Mouse (Mus musculus) intestine, embryonic 16.5 days (tissue): ENCODE results near the gene Pxn. TPM values are rescaled to one million over a fixed set of nuclear protein-coding genes. Genes with fewer than 3 reads are reported as not detected.

Experiments
- ATAC-seq: fragments of 200-750 bp; cut with Nextera tagmentation; 2 replicates; pipeline ENCODE4 v1.8.0; 2017; ENCODE audit warnings: moderate TSS enrichment, moderate library complexity
- H3K27ac ChIP-seq: fragments of 300-500 bp; sonication (generic); 2 replicates; pipeline ENCODE4 v1.5.1; 2014; ENCODE audit warnings: mild to moderate bottlenecking, low read length
- H3K27me3 ChIP-seq: fragments of 300-500 bp; sonication (generic); replicated peaks from 2 replicates; pipeline ENCODE4 v1.6.1; 2014; ENCODE audit warnings: low read length, control low read depth, mixed read lengths; ENCODE audit not compliant: control insufficient read depth, insufficient read depth
- H3K36me3 ChIP-seq: fragments of 300-500 bp; sonication (generic); 2 replicates; pipeline ENCODE4 v1.6.1; 2014; ENCODE audit warnings: low read length, control low read depth; ENCODE audit not compliant: control insufficient read depth, insufficient read depth
- H3K4me1 ChIP-seq: fragments of 300-500 bp; sonication (generic); 2 replicates; pipeline ENCODE4 v1.6.1; 2014; ENCODE audit warnings: low read length, control low read depth, mixed read lengths; ENCODE audit not compliant: control insufficient read depth, insufficient read depth
- H3K4me2 ChIP-seq: fragments of 300-500 bp; sonication (generic); 2 replicates; pipeline ENCODE4 v1.6.1; 2014; ENCODE audit warnings: low read depth, low read length, control low read depth
- H3K4me3 ChIP-seq: fragments of 300-500 bp; sonication (generic); 2 replicates; pipeline ENCODE4 v1.5.1; 2014; ENCODE audit warnings: mild to moderate bottlenecking, low read length
- H3K9ac ChIP-seq: fragments of 300-500 bp; sonication (generic); 2 replicates; pipeline ENCODE4 v1.6.1; 2014; ENCODE audit warnings: low read depth, low read length
- H3K9me3 ChIP-seq: fragments of 300-500 bp; sonication (generic); 2 replicates; pipeline ENCODE4 v1.6.1; 2016; ENCODE audit warnings: low read length, control low read depth; ENCODE audit not compliant: control insufficient read depth
- WGBS: fragments of 180-500 bp; shearing (Covaris S2); extraction: QIAGEN DNeasy Blood & Tissue Kit; methylation state at CpG from one replicate; pipeline ENCODE4 v1.1.7; 2014; 5-methylcytosine and 5-hydroxymethylcytosine counted together
- polyA plus RNA-seq: library from polyadenylated mRNA; unstranded; fragments of >200 nt; fragmentation: Nextera tagmentation; extraction: Ambion mirVana; gene quantifications from 2 replicates; pipeline ENCODE4 v1.2.1, GENCODE M21; 2015

Gene Pxn
- polyA plus RNA-seq, 1 experiment from 2014 or later = 71.9 TPM

DNA sequence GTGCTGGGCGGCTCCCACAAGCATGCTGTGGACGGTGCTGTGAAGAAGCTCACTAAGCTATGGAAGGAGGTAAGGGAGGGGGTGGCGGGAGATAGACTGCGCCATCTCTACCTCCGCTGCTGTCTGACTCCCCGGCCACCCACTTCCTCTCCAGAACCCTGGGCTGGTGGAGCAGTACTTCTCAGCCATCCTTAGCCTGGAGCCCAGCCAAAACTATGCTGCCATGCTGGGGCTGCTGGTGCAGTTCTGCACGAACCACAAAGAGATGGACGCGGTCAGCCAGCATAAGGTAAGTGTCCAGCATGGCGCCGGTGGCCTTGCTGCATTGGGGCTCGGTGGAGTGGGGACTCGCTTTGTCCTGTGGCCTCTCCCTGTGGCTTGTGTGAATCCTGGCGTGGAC, 72.4 kb downstream of the Pxn start:
- Histone ChIP-seq H3K4me3 (no peak overlapping the region), H3K4me1 (no peaks in the 10 kb centered on the region), H3K27ac (no peak overlapping the region), H3K27me3 (no peaks in the 10 kb centered on the region), H3K4me2 (no peak overlapping the region), H3K9me3 (peaks cover 6% of the 10 kb centered on the region; the same call in 1 of the 2 replicates), H3K9ac (no peak overlapping the region), H3K36me3 (peaks cover 58% of the 10 kb centered on the region)
- ATAC-seq = no peak
- whole genome bisulfite sequencing = 94% methylated on average over 14 of the region's 14 CpGs

DNA sequence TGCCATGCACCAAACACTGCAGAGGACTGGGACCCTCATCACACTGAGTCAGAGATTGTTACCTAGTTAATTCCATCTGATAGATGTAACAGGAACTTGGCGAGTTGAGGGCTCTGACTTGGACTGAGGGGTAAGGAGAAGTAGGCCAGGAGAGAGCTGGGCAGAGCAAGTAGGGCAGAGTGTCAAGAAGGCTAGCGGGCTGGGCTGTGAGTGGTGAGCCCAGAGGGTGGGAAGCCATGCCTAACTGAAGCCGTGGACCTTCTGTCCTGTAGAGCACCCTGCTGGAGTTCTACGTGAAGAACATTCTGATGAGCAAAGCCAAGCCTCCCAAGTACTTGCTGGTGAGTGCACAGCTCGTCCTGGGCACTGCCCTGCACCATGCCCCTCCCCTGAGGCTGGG, 72.9 kb downstream of the Pxn start:
- 88% methylated on average over 5 of the region's 5 CpGs for WGBS
- H3K4me1 ChIP-seq = no peaks in the 10 kb centered on the region
- no peak for ATAC-seq

DNA sequence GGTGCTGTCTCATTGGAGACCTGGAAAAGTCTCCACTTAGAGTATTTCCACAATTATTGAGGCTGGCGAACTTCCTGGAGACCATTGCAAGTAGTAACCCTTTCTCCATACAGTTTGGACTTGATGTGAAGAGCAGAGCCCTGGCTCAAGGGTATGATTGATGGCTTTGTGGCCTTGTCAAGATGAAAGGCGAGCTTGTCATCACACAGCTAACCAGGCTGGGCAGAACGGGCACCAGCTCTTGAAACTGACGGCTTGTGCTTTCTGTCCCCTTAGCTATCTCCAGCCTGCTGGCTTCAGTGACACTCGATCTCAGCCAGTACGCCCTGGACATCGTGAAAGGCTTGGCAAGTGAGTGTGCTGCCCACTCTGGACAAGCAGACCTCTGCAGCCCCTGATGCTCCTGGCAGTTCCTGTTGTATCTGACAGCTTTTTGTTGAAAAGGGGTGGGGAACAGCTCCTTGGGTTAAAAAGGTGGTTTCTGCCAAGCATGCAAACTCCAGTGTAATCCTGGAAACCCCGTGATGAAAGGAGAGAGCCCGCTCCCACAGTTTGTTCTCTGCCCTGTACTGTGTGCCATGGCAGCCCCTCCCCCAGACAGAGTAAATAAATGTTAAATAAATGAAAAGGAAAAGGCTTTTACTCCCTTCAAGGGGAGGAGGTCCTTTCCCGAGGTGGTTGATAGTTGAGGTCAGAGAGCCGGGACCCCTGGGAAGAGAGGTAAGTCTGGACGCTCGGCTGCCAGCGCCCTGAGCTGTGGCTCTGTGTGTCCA, 73.9 kb downstream of the Pxn start:
- Histone ChIP-seq H3K36me3 (peaks cover 68% of the 10 kb centered on the region), H3K4me3 (no peak overlapping the region)
- ATAC-seq = no peak

More for the DNA sequence above, 72.9 kb downstream of the Pxn start:
- Histone ChIP-seq H3K4me2 (no peak overlapping the region), H3K4me3 (no peak overlapping the region), H3K9me3 (peaks cover 6% of the 10 kb centered on the region; the same call in 1 of the 2 replicates), H3K36me3 (peaks cover 61% of the 10 kb centered on the region), H3K27me3 (no peaks in the 10 kb centered on the region), H3K9ac (no peak overlapping the region), H3K27ac (no peak overlapping the region)

DNA sequence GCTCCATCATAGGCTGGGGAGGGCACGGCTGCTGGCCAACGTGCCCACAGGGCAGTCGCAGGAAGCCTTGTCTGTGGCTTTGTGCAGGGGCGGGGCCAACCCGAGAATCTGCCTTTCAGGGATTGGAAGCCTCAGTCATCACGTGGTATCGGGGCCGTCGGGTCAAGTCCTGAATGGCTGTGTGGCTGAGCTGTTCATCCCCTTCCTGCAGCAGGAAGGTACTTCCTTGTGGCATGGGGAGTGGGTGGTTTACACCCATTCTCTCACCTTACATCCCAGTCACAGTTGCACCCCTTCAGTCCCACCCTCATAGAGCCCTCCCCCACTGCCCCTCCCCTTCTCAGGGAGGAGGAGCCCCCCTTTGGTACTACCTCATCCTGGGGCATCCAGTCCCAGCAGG, 75.2 kb downstream of the Pxn start:
- no peak overlapping the region for H3K4me2 ChIP-seq
- H3K4me1 ChIP-seq = no peaks in the 10 kb centered on the region
- WGBS = 93% methylated on average over 9 of the region's 9 CpGs
- peaks cover 6% of the 10 kb centered on the region; the same call in 1 of the 2 replicates for H3K9me3 ChIP-seq
- no peak overlapping the region for H3K4me3 ChIP-seq
- H3K27me3 ChIP-seq = no peaks in the 10 kb centered on the region
- ATAC-seq = no peak
- H3K27ac ChIP-seq = no peak overlapping the region
- peaks cover 73% of the 10 kb centered on the region for H3K36me3 ChIP-seq
- no peak overlapping the region for H3K9ac ChIP-seq

More for the DNA sequence above, 73.9 kb downstream of the Pxn start:
- Histone ChIP-seq H3K27ac (no peak overlapping the region), H3K27me3 (no peaks in the 10 kb centered on the region), H3K9me3 (peaks cover 6% of the 10 kb centered on the region; the same call in 1 of the 2 replicates), H3K9ac (no peak overlapping the region), H3K4me2 (no peak overlapping the region), H3K4me1 (no peaks in the 10 kb centered on the region)
- 90% methylated on average over 14 of the region's 14 CpGs for WGBS

DNA sequence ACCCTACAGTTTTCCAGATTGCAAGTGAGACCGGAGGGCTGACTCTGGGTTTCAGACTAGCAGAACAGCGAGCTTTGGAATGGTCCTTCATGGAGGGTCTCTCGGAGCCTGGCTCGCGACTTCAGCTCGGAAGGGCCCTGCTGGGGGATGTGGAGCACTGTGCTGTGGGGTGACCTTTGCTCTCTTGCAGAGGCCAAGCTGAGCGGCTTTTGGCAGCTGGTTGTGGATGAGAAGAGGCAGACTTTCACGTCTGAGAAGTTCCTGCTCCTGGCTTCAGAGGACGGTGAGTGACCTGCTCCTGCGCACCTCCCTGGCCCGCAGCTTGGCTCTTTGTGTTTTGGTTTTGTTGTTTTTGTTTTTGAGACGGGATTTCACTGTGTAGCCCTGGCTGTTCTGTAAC, 79.1 kb downstream of the Pxn start:
- Histone ChIP-seq H3K27ac (no peak overlapping the region), H3K4me1 (no peaks in the 10 kb centered on the region), H3K27me3 (no peaks in the 10 kb centered on the region), H3K9me3 (peaks cover 6% of the 10 kb centered on the region; the same call in 1 of the 2 replicates), H3K36me3 (peaks cover 69% of the 10 kb centered on the region), H3K4me3 (no peak overlapping the region), H3K9ac (no peak overlapping the region), H3K4me2 (no peak overlapping the region)
- 84% methylated on average over 12 of the region's 12 CpGs for WGBS
- ATAC-seq = no peak

DNA sequence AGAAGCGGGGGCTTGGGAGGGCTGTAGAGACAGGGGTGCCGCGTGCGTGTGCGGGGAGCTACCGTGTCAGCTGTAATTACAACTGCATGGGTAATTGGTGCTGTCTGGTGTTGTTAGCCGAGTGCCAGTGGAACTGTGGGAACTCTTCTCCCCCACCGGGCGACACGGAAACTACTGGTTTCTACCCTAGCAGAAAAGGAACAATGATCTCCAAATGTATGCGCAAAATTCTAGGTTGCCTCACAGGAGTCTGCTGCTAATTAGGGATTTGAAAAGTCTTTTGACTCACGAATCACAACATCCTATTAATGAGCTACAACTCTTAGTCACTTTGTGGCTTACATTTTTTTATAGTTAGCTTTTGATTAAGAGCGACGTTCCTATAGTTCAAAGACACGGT, 79.7 kb downstream of the Pxn start:
- H3K9me3 ChIP-seq = peaks cover 6% of the 10 kb centered on the region; the same call in 1 of the 2 replicates
- no peak overlapping the region for H3K4me3 ChIP-seq
- H3K27ac ChIP-seq = no peak overlapping the region
- H3K36me3 ChIP-seq = peaks cover 69% of the 10 kb centered on the region
- no peaks in the 10 kb centered on the region for H3K4me1 ChIP-seq
- H3K27me3 ChIP-seq = no peaks in the 10 kb centered on the region
- no peak for ATAC-seq
- WGBS = 92% methylated on average over 15 of the region's 15 CpGs
- H3K9ac ChIP-seq = no peak overlapping the region
- no peak overlapping the region for H3K4me2 ChIP-seq

DNA sequence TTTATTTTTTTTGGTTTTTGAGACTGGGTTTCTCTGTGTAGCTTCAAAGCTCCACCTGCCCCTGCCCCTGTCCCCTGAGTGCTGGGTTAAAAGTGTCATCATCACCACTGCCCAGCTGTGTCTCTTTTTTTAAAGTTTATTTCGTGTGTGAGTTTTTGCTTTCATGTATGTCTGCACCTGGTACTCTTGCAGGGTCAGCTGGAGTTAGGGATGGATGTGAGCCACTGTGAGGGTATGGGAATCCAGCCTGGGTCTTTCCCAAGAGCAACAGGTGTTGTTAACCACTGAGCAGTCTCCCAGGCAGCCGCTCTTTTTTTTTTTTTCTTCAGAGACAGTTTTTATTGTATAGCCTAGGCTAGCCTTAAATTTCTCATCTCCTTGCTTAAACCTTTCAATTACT, 80.3 kb downstream of the Pxn start:
- no peak overlapping the region for H3K4me2 ChIP-seq
- no peaks in the 10 kb centered on the region for H3K27me3 ChIP-seq
- H3K27ac ChIP-seq = no peak overlapping the region
- WGBS = 95% methylated on average over 2 of the region's 2 CpGs
- peaks cover 6% of the 10 kb centered on the region; the same call in 1 of the 2 replicates for H3K9me3 ChIP-seq
- H3K9ac ChIP-seq = no peak overlapping the region
- no peaks in the 10 kb centered on the region for H3K4me1 ChIP-seq
- ATAC-seq = no peak
- peaks cover 66% of the 10 kb centered on the region for H3K36me3 ChIP-seq
- H3K4me3 ChIP-seq = no peak overlapping the region

DNA sequence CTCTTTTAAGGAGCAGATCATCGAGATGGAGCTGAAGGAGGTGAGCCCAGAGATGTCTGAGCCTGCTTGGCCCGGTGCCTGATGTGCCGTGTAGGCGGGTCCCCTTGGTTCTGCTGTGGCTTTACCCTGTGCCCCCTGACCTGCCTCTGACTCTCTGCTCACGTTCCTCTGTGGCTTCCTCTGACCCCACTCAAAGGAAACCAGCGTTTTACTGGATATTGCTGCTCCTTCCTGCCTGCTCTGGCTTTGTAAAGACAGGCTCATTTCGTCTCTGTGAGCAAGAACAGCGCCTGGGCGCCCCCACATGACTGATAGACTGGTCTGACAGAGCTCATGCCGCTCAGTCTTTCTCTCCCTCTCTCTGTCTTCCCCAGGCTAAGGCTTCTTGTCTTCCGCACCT, 84.6 kb downstream of the Pxn start:
- no peak overlapping the region for H3K4me2 ChIP-seq
- H3K27me3 ChIP-seq = no peaks in the 10 kb centered on the region
- ATAC-seq = no peak
- WGBS = 77% methylated on average over 11 of the region's 11 CpGs
- H3K4me3 ChIP-seq = no peak overlapping the region
- H3K4me1 ChIP-seq = no peaks in the 10 kb centered on the region
- H3K36me3 ChIP-seq = peaks cover 47% of the 10 kb centered on the region
- no peak overlapping the region for H3K27ac ChIP-seq
- no peaks in the 10 kb centered on the region for H3K9me3 ChIP-seq
- no peak overlapping the region for H3K9ac ChIP-seq

DNA sequence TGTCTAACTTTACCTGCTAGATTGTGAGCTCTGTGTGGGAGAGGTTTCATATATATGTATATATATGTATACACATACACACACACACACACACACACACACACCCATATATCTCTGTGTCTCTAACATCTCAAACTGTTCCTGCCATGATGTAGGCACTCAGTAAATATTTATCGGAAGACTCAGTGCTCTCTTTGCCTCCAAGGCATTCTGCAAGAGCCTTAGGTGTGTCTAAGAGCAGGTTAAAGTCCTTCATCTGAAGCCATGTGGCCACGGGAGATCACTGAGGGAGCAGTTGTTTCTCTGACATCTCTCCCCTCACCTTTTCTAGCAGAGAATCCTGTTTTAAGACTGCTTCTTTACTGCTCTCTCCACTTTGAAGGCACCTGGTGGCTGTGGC, 85.0 kb downstream of the Pxn start:
- Histone ChIP-seq H3K27ac (no peak overlapping the region), H3K4me1 (no peaks in the 10 kb centered on the region), H3K9ac (no peak overlapping the region), H3K27me3 (no peaks in the 10 kb centered on the region), H3K9me3 (no peaks in the 10 kb centered on the region), H3K4me2 (no peak overlapping the region), H3K36me3 (peaks cover 46% of the 10 kb centered on the region), H3K4me3 (no peak overlapping the region)
- no peak; the same call in 1 of the 2 replicates for ATAC-seq
- WGBS = 80% methylated on average over 2 of the region's 2 CpGs
